Mouse (Mus musculus) ES-E14 (cell line): Measurements from ENCODE around the gene Gapt.

Experiments used
- CHD2 ChIP-seq: IDR thresholded peaks from 2 replicates; pipeline ENCODE4 v1.6.1; 2014; ENCODE audit warnings: mild to moderate bottlenecking, low read depth, low read length, inconsistent platforms
- HCFC1 ChIP-seq: IDR thresholded peaks from 2 replicates; pipeline ENCODE4 v1.6.1; 2012; ENCODE audit warnings: low read length, inconsistent platforms, borderline replicate concordance; ENCODE audit not compliant: insufficient read depth
- MAFK ChIP-seq: IDR thresholded peaks from 2 replicates; pipeline ENCODE4 v1.6.1; 2014; ENCODE audit warnings: mild to moderate bottlenecking, low read depth, low read length, inconsistent platforms; ENCODE audit not compliant: insufficient read depth
- ZC3H11A ChIP-seq: IDR thresholded peaks from 2 replicates; pipeline ENCODE4 v1.6.1; 2012; ENCODE audit warnings: low read depth, mild to moderate bottlenecking, inconsistent platforms, low read length, borderline replicate concordance
- ZNF384 ChIP-seq: IDR thresholded peaks from 2 replicates; pipeline ENCODE4 v1.6.1; 2012; ENCODE audit warnings: low read depth, low read length, inconsistent platforms

DNA sequence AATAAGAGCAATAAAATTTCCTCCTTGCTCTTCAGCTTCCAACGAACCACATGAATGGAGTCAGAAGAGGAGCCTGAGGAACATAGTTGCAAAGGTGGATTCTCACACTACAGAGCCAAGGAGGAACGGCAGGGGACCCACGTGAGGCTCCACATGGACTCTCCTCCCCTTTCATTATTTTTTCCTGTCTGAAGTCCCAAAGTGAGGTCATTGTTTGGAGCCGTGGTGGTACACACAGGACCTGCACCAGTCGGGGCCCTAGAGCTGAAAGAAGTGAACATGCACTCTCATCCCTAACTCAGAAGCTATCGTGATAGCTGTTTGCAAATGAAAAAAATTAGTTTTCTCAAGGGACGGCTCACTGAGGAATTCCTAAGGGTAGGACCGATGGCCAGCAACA lies 47.1 kb upstream of the Gapt start:
- no peak for TF ChIP-seq ZC3H11A
- no peak for TF ChIP-seq MAFK
- TF ChIP-seq ZNF384: no peak
- TF ChIP-seq HCFC1: no peak
- no peak for TF ChIP-seq CHD2
